Mouse (Mus musculus): Measurements from ENCODE around the gene Tpp1. TPM values are rescaled to one million over a fixed set of nuclear protein-coding genes. Genes with fewer than 3 reads are reported as not detected.
"Not testable (repeated sequence)": the region's sequence is repeated elsewhere in the genome, so short reads cannot be mapped to it uniquely, and the experiment has no call there.

The Tpp1 gene
- polyA plus RNA-seq, 1 experiment from 2014 or later = 39.2 TPM

GRCm38 (mm10) chr7:105743246-105743925 lies 8.6 kb downstream of the Tpp1 start:
- H3K9me3 ChIP-seq (ENCODE audit: control insufficient read depth, low read length); ATAC-seq (ENCODE audit: low read depth); H3K27ac ChIP-seq (ENCODE audit: low read depth, low read length); H3K4me1 ChIP-seq (ENCODE audit: control insufficient read depth, insufficient read depth, low read length); H3K27me3 ChIP-seq (ENCODE audit: control insufficient read depth, insufficient read depth, low read length): not testable (repeated sequence)
- peaks cover 17% of the 10 kb centered on the region; the same call in 1 of the 2 replicates for H3K36me3 ChIP-seq (ENCODE audit: control insufficient read depth, insufficient read depth, low read length)
- 39% methylated on average over 20 of the region's 20 CpGs for WGBS
- H3K9ac ChIP-seq (replicated peaks; ENCODE audit: low read depth, low read length) = peak overlapping the region; percentile 92
- peak overlapping the region; percentile 87 for H3K4me2 ChIP-seq (ENCODE audit: low read depth, low read length)
- H3K4me3 ChIP-seq (ENCODE audit: low read depth, low read length) = peak overlapping the region; percentile 93

- not testable (repeated sequence) for H3K9ac ChIP-seq (replicated peaks; ENCODE audit: low read depth, low read length); H3K27me3 ChIP-seq (ENCODE audit: control insufficient read depth, insufficient read depth, low read length); H3K9me3 ChIP-seq (ENCODE audit: control insufficient read depth, low read length); H3K4me3 ChIP-seq (ENCODE audit: low read depth, low read length); H3K4me1 ChIP-seq (ENCODE audit: control insufficient read depth, insufficient read depth, low read length); H3K4me2 ChIP-seq (ENCODE audit: low read depth, low read length); H3K27ac ChIP-seq (ENCODE audit: low read depth, low read length); ATAC-seq (ENCODE audit: low read depth)
- 79% methylated on average over 7 of the region's 7 CpGs for WGBS
- H3K36me3 ChIP-seq (ENCODE audit: control insufficient read depth, insufficient read depth, low read length) = peaks cover 17% of the 10 kb centered on the region; the same call in 1 of the 2 replicates
Measured at GRCm38 (mm10) chr7:105742539-105743215, 9.4 kb downstream of the Tpp1 start.

GRCm38 (mm10) chr7:105741978-105742377 lies 10.1 kb downstream of the Tpp1 start:
- H3K9me3 ChIP-seq (ENCODE audit: control insufficient read depth, low read length) = no peaks in the 10 kb centered on the region
- H3K4me3 ChIP-seq (ENCODE audit: low read depth, low read length) = no peak overlapping the region
- no peaks in the 10 kb centered on the region for H3K27me3 ChIP-seq (ENCODE audit: control insufficient read depth, insufficient read depth, low read length)
- peaks cover 14% of the 10 kb centered on the region for H3K4me1 ChIP-seq (ENCODE audit: control insufficient read depth, insufficient read depth, low read length)
- no peak overlapping the region for H3K9ac ChIP-seq (replicated peaks; ENCODE audit: low read depth, low read length)
- peaks cover 17% of the 10 kb centered on the region; the same call in 1 of the 2 replicates for H3K36me3 ChIP-seq (ENCODE audit: control insufficient read depth, insufficient read depth, low read length)
- no peak overlapping the region for H3K4me2 ChIP-seq (ENCODE audit: low read depth, low read length)
- ATAC-seq (ENCODE audit: low read depth) = no peak
- no peak overlapping the region for H3K27ac ChIP-seq (ENCODE audit: low read depth, low read length)
- 94% methylated on average over 9 of the region's 9 CpGs for WGBS

- H3K4me2 ChIP-seq (ENCODE audit: low read depth, low read length) = no peak overlapping the region
- H3K27me3 ChIP-seq (ENCODE audit: control insufficient read depth, insufficient read depth, low read length) = no peaks in the 10 kb centered on the region
- H3K4me3 ChIP-seq (ENCODE audit: low read depth, low read length) = no peak overlapping the region
- H3K27ac ChIP-seq (ENCODE audit: low read depth, low read length) = no peak overlapping the region
- peaks cover 14% of the 10 kb centered on the region for H3K4me1 ChIP-seq (ENCODE audit: control insufficient read depth, insufficient read depth, low read length)
- peaks cover 17% of the 10 kb centered on the region; the same call in 1 of the 2 replicates for H3K36me3 ChIP-seq (ENCODE audit: control insufficient read depth, insufficient read depth, low read length)
- H3K9me3 ChIP-seq (ENCODE audit: control insufficient read depth, low read length) = no peaks in the 10 kb centered on the region
- WGBS = 90% methylated on average over 6 of the region's 6 CpGs
- no peak overlapping the region for H3K9ac ChIP-seq (replicated peaks; ENCODE audit: low read depth, low read length)
- ATAC-seq (ENCODE audit: low read depth) = no peak
Measured at GRCm38 (mm10) chr7:105740851-105741250, 11.2 kb downstream of the Tpp1 start.

DNA sequence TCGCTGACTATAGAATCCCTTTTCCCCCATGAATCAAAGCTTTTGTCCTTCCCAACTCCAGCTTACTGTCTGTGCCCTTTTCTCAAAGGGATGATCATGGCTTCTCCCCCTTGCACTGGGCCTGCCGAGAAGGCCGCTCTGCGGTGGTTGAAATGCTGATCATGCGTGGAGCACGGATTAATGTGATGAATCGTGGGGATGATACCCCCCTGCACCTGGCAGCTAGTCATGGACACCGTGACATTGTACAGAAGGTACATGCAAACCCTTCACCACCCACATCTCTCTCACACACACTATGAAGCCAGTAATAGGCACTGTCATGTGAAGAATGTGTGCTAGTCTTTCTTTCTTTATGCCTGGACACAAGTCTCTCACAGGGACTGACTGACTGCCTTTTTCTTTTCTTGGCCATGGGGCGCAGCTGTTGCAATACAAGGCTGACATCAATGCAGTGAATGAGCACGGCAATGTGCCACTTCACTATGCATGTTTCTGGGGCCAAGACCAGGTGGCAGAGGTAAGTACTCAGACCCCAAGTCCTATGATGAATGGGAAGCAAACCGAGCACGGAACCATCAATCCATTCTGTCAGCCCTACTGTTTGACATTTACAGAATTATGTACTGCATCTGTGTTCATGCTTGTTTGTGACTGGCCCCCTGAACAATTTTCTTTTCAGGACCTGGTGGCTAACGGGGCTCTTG lies 11.8 kb downstream of the Tpp1 start:
- H3K36me3 ChIP-seq (ENCODE audit: control insufficient read depth, insufficient read depth, low read length) = peaks cover 17% of the 10 kb centered on the region; the same call in 1 of the 2 replicates
- no peak overlapping the region for H3K27ac ChIP-seq (ENCODE audit: low read depth, low read length)
- no peak overlapping the region for H3K4me2 ChIP-seq (ENCODE audit: low read depth, low read length)
- H3K9me3 ChIP-seq (ENCODE audit: control insufficient read depth, low read length) = no peaks in the 10 kb centered on the region
- H3K27me3 ChIP-seq (ENCODE audit: control insufficient read depth, insufficient read depth, low read length) = no peaks in the 10 kb centered on the region
- no peak overlapping the region for H3K9ac ChIP-seq (replicated peaks; ENCODE audit: low read depth, low read length)
- no peak for ATAC-seq (ENCODE audit: low read depth)
- WGBS = 80% methylated on average over 13 of the region's 13 CpGs
- H3K4me1 ChIP-seq (ENCODE audit: control insufficient read depth, insufficient read depth, low read length) = peaks cover 18% of the 10 kb centered on the region
- H3K4me3 ChIP-seq (ENCODE audit: low read depth, low read length) = no peak overlapping the region

GRCm38 (mm10) chr7:105738948-105739347 lies 13.1 kb downstream of the Tpp1 start:
- peak overlapping the region; percentile 23; the same call in 1 of the 2 replicates for H3K4me2 ChIP-seq (ENCODE audit: low read depth, low read length)

DNA sequence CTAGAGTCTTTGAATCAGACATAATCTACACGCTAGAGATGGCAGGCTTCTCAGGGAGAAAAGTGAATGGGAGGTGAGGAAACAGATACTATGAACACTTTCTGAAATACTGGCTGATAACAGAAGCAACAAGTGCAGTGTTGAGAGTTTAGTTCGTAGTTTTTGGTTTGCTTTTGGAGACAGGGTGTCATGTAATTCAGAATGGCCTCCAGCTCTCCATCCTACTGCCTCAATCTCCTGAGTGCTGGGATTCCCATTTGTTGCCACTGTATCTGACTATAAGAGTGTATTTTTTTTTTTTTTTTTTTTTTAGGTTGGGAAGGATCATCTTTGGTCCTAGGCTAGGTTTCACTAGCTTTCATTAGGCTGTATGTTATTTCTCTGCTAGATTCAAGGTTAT lies 13.7 kb downstream of the Tpp1 start:
- Histone ChIP-seq H3K4me2 (ENCODE audit: low read depth, low read length) (peak overlapping the region; percentile 23; the same call in 1 of the 2 replicates), H3K9ac (replicated peaks; ENCODE audit: low read depth, low read length) (no peak overlapping the region), H3K36me3 (ENCODE audit: control insufficient read depth, insufficient read depth, low read length) (peaks cover 21% of the 10 kb centered on the region; the same call in 1 of the 2 replicates), H3K9me3 (ENCODE audit: control insufficient read depth, low read length) (no peaks in the 10 kb centered on the region), H3K27me3 (ENCODE audit: control insufficient read depth, insufficient read depth, low read length) (no peaks in the 10 kb centered on the region), H3K27ac (ENCODE audit: low read depth, low read length) (no peak overlapping the region), H3K4me3 (ENCODE audit: low read depth, low read length) (no peak overlapping the region), H3K4me1 (ENCODE audit: control insufficient read depth, insufficient read depth, low read length) (peaks cover 13% of the 10 kb centered on the region)
- no peak for ATAC-seq (ENCODE audit: low read depth)
- WGBS = 85% methylated on average over 2 of the region's 2 CpGs

More at GRCm38 (mm10) chr7:105738948-105739347, 13.1 kb downstream of the Tpp1 start:
- ATAC-seq (ENCODE audit: low read depth) = no peak
- WGBS = 34% methylated on average over 3 of the region's 3 CpGs
- Histone ChIP-seq H3K4me1 (ENCODE audit: control insufficient read depth, insufficient read depth, low read length) (peaks cover 18% of the 10 kb centered on the region), H3K9ac (replicated peaks; ENCODE audit: low read depth, low read length) (no peak overlapping the region), H3K9me3 (ENCODE audit: control insufficient read depth, low read length) (no peaks in the 10 kb centered on the region), H3K27ac (ENCODE audit: low read depth, low read length) (no peak overlapping the region), H3K4me3 (ENCODE audit: low read depth, low read length) (no peak overlapping the region), H3K36me3 (ENCODE audit: control insufficient read depth, insufficient read depth, low read length) (peaks cover 17% of the 10 kb centered on the region; the same call in 1 of the 2 replicates), H3K27me3 (ENCODE audit: control insufficient read depth, insufficient read depth, low read length) (no peaks in the 10 kb centered on the region)

- Histone ChIP-seq H3K36me3 (ENCODE audit: control insufficient read depth, insufficient read depth, low read length) (peaks cover 27% of the 10 kb centered on the region), H3K4me2 (ENCODE audit: low read depth, low read length) (peak overlapping the region; percentile 92), H3K4me3 (ENCODE audit: low read depth, low read length) (peak overlapping the region; percentile 64), H3K9ac (replicated peaks; ENCODE audit: low read depth, low read length) (peak overlapping the region; percentile 84; the same call in 1 of the 2 replicates), H3K27ac (ENCODE audit: low read depth, low read length) (no peak overlapping the region), H3K4me1 (ENCODE audit: control insufficient read depth, insufficient read depth, low read length) (peaks cover 11% of the 10 kb centered on the region), H3K27me3 (ENCODE audit: control insufficient read depth, insufficient read depth, low read length) (no peaks in the 10 kb centered on the region), H3K9me3 (ENCODE audit: control insufficient read depth, low read length) (no peaks in the 10 kb centered on the region)
- ATAC-seq (ENCODE audit: low read depth) = no peak
- WGBS = 30% methylated on average over 3 of the region's 3 CpGs
Measured at GRCm38 (mm10) chr7:105737648-105738047, 14.4 kb downstream of the Tpp1 start.
